Mouse (Mus musculus): ENCODE data around the gene Plekhg6.
A peak's percentile ranks its signal among the peaks of the same experiment; 100 is the strongest.

Gene Plekhg6

GRCm38 (mm10) chr6:125353221-125353620 lies 27.4 kb downstream of the Plekhg6 start:
- DNase-seq (ENCODE audit: low spot score): peak; percentile 38

GRCm38 (mm10) chr6:125352811-125353210 lies 27.8 kb downstream of the Plekhg6 start:
- no peak for DNase-seq (ENCODE audit: low spot score)

GRCm38 (mm10) chr6:125352046-125352384 lies 28.6 kb downstream of the Plekhg6 start:
- DNase-seq (ENCODE audit: low spot score): no peak

GRCm38 (mm10) chr6:125351368-125352045 lies 29.1 kb downstream of the Plekhg6 start:
- DNase-seq (ENCODE audit: low spot score): peak; percentile 86

GRCm38 (mm10) chr6:125350995-125351324 lies 29.6 kb downstream of the Plekhg6 start:
- no peak for DNase-seq (ENCODE audit: low spot score)

- DNase-seq (ENCODE audit: low spot score): no peak
These were observed 30.2 kb downstream of the Plekhg6 start for GRCm38 (mm10) chr6:125350231-125350994.

- peak; percentile 70 for DNase-seq (ENCODE audit: low spot score)
These were observed 30.9 kb downstream of the Plekhg6 start for GRCm38 (mm10) chr6:125349575-125350230.

- DNase-seq (ENCODE audit: low spot score): no peak
These were observed 31.6 kb downstream of the Plekhg6 start, which contains the start of gene Tnfrsf1a for GRCm38 (mm10) chr6:125348721-125349574. TSS of gene Tnfrsf1a (plus strand) at chr6:125349362.

GRCm38 (mm10) chr6:125346029-125346428 lies 34.6 kb downstream of the Plekhg6 start:
- no peak for DNase-seq (ENCODE audit: low spot score)

GRCm38 (mm10) chr6:125345625-125346024 lies 35.0 kb downstream of the Plekhg6 start:
- no peak for DNase-seq (ENCODE audit: low spot score)

- no peak for DNase-seq (ENCODE audit: low spot score)
These were observed 35.7 kb downstream of the Plekhg6 start for GRCm38 (mm10) chr6:125344866-125345265.

GRCm38 (mm10) chr6:125344084-125344483 lies 36.5 kb downstream of the Plekhg6 start:
- no peak for DNase-seq (ENCODE audit: low spot score)

- no peak for DNase-seq (ENCODE audit: low spot score)
These were observed 38.4 kb downstream of the Plekhg6 start for GRCm38 (mm10) chr6:125342198-125342597.

- no peak for DNase-seq (ENCODE audit: low spot score)
These were observed 40.3 kb downstream of the Plekhg6 start for GRCm38 (mm10) chr6:125340244-125340643.

GRCm38 (mm10) chr6:125338791-125339660 lies 41.6 kb downstream of the Plekhg6 start:
- DNase-seq (ENCODE audit: low spot score): peak; percentile 30

GRCm38 (mm10) chr6:125334356-125334755 lies 46.2 kb downstream of the Plekhg6 start:
- no peak for DNase-seq (ENCODE audit: low spot score)

- DNase-seq (ENCODE audit: low spot score): no peak
These were observed 47.3 kb downstream of the Plekhg6 start for GRCm38 (mm10) chr6:125333112-125333899.

- peak; percentile 33 for DNase-seq (ENCODE audit: low spot score)
These were observed 49.8 kb downstream of the Plekhg6 start for GRCm38 (mm10) chr6:125330626-125331326.

- peak; percentile 48 for DNase-seq (ENCODE audit: low spot score)
These were observed 52.4 kb downstream of the Plekhg6 start for GRCm38 (mm10) chr6:125328243-125328642.

- no peak for DNase-seq (ENCODE audit: low spot score)
These were observed 55.3 kb downstream of the Plekhg6 start for GRCm38 (mm10) chr6:125325337-125325736.
